Mouse (Mus musculus): ENCODE measurements around the gene Rapgef5. TPM values are rescaled to one million over a fixed set of nuclear protein-coding genes. Genes with fewer than 3 reads are reported as not detected.
A peak's percentile ranks its signal among the peaks of the same experiment; 100 is the strongest.

The Rapgef5 gene
- total RNA-seq, 2 experiments from 2014 or later, result 149 to 189 TPM

DNA sequence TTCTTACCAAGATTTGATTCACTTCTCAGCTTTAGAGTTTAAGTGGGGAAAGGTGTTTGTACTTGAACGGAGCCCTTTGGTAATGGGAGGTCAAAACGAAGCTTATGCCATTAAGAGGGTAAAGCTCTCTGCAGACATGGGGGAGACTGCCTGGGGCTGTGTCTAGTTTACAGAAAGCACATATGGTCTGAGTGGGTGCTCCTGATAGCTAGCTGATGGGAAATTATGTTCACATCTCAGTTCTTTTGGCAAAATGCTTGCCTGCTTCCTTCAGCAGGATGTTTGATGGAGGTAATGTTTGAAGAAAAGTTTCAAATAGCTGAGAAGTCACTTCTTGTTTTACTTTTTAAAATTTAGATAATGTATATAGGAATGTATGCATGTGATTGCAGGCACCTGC, 53.4 kb downstream of the Rapgef5 start:
- DNase-seq (ENCODE audit: extremely low spot score in 1 of 2, low spot score in 2 of 2), result no peak
- no peak for TF ChIP-seq CTCF (IDR thresholded peaks at IDR 0.05)
- Histone ChIP-seq H3K27ac (no peak overlapping the region; the same call in 1 of the 2 replicates), H3K4me3 (no peak overlapping the region)
- intact Hi-C loops (cut with DNase I), result loop anchor here (5.0 kb wide), 1 partner anchor 37 kb away; no protein-coding TSS in a partner anchor

DNA sequence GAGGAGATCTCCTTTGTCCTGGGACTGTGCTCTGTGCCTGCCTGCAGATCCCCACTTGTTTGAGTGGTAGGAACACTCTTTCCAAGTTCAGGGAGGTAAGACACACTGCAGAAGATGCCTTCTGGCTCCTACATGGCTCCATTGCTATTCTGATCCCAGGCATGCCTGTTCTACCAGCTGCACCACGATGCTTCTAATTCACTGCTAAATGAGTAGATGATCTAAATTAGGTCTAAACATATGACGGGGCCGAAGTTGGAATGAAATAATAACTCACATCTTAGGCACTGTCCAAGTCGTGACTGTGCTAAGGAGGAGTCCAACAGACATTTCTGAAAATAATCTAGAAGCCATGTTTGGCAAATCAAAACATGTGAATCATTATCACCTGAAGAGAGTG, 68.0 kb downstream of the Rapgef5 start:
- intact Hi-C loops (cut with DNase I), result loop anchor here (2.0 kb wide), 1 partner anchor 49 kb away; no protein-coding TSS in a partner anchor
- no peak for TF ChIP-seq CTCF (IDR thresholded peaks at IDR 0.05)
- no peak overlapping the region for H3K27ac ChIP-seq
- DNase-seq (ENCODE audit: extremely low spot score in 1 of 2, low spot score in 2 of 2), result peak in 1 of 2 experiments; percentile 16
- no peak overlapping the region for H3K4me3 ChIP-seq

DNA sequence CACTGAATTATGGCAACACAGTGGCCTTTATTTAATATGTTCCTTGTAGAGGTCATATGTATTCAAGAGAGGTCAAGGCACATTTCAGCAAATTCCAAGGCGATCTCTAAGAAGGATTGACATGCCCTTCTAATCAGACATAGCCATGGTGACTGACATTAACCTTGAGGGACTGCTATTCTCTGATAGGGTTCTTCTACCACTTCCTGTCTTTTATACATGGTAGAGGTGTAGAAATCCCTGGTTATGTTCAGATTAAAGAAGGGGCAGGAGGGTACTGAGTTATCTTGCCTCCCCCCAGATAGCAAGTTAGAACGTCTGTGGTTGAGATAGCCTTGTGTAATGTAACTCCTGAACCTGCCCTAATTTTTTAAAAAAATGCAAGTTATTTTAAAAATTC, 69.1 kb downstream of the Rapgef5 start:
- no peak for DNase-seq (ENCODE audit: extremely low spot score in 1 of 2, low spot score in 2 of 2)
- TF ChIP-seq CTCF (IDR thresholded peaks at IDR 0.05), result no peak
- intact Hi-C loops (cut with DNase I), result loop anchor here (2.0 kb wide), 1 partner anchor 51 kb away; no protein-coding TSS in a partner anchor
- Histone ChIP-seq H3K4me3 (no peak overlapping the region), H3K27ac (peak overlapping the region; percentile 33)

DNA sequence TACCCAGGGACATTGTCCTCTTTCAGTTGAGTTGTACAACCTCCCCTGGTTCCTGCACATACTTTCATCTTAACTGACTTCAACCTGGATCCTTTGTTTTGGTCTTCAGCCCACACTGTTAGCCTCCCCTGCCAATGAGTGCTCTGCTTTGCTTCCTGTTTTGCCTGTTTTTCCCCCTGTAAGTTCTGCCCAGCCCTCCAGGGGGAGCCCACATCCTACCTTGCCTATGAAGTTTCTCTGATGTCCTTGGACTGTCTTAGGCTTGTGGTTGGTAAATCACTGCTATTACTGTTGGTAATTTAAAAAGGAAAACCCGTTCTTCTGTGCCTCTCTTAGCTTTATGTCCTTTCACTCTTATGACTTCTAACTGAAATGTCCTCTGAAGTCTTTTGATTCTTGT, 69.8 kb downstream of the Rapgef5 start:
- intact Hi-C loops (cut with DNase I), result loop anchor here (1.0 kb wide), 1 partner anchor 179 kb away; no protein-coding TSS in a partner anchor
- peak; percentile 69 to 73 for DNase-seq (ENCODE audit: extremely low spot score in 1 of 2, low spot score in 2 of 2)
- TF ChIP-seq CTCF (IDR thresholded peaks at IDR 0.05), result peak; percentile 82
- Histone ChIP-seq H3K27ac (no peak overlapping the region; the same call in 1 of the 2 replicates), H3K4me3 (no peak overlapping the region)

DNA sequence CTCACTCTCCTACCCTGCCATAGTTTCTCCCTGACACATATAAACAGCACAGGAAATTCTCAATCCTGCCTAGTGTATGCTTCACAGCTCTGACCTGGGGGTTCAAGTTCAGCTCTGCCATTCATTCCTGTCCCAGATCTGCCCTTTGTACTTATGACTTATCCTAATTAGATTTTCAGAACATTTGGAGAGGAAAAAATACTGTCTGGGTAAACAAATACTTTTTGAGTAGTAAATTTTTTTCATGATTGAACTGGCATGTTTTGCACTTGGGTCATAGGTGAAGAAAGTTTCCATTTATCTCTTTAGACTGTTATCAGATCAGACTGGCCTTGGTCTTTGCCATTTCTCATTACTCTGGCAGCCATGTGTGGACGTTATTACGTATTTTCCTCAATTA, 72.9 kb downstream of the Rapgef5 start:
- DNase-seq (ENCODE audit: extremely low spot score in 1 of 2, low spot score in 2 of 2), result no peak
- intact Hi-C loops (cut with DNase I), result no loop called here

DNA sequence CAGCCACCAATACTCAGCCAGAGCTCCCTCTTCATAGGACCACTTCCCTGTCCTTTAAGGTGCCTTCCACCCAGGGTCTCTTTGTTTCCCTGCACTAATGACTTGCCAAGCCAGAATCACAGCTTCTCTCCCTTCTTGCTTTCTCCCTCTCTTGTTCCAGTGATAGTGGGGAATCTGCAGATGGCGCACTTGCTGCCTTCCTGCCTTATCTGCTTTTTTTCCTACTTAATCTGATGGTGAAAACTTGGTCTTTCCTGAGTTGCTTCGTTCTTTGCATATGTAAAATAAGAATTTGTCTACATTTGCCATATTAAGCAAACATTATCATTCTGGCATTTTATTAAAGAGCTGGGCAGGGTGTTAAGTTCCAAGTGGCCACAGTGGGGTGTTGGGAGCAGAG, 75.7 kb downstream of the Rapgef5 start:
- no peak for DNase-seq (ENCODE audit: extremely low spot score in 1 of 2, low spot score in 2 of 2)
- H3K4me3 ChIP-seq, result no peak overlapping the region
- peak; percentile 38 for TF ChIP-seq CTCF (IDR thresholded peaks at IDR 0.05)
- no peak overlapping the region for H3K27ac ChIP-seq
- intact Hi-C loops (cut with DNase I), result loop anchor here (5.0 kb wide), 1 partner anchor 165 kb away; no protein-coding TSS in a partner anchor

More for the DNA sequence above, 72.9 kb downstream of the Rapgef5 start:
- no peak overlapping the region for H3K27ac ChIP-seq
- no peak overlapping the region for H3K4me3 ChIP-seq
- no peak for TF ChIP-seq CTCF (IDR thresholded peaks at IDR 0.05)

DNA sequence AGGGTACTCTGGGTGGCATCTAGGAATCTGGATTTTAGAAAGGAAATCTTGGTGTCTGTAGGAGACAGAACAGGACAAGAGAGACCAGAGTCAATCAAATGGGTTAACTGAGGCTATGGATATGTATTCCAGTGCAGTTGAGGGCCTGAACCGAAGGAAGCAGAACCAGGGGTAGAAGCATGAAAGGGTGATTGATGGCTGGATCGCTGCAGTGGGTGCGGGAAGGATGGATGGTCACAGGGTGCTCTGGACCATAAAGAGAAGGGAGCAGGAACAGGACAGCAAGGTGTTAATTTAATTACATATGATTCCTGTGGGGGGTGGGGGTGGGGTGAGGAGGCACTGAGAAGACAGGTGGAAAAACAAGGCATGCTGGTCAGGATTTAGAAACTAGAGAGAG, 76.3 kb downstream of the Rapgef5 start:
- intact Hi-C loops (cut with DNase I), result loop anchor here (5.0 kb wide), 1 partner anchor 165 kb away; no protein-coding TSS in a partner anchor
- Histone ChIP-seq H3K27ac (no peak overlapping the region), H3K4me3 (no peak overlapping the region)
- TF ChIP-seq CTCF (IDR thresholded peaks at IDR 0.05), result no peak
- no peak for DNase-seq (ENCODE audit: extremely low spot score in 1 of 2, low spot score in 2 of 2)

DNA sequence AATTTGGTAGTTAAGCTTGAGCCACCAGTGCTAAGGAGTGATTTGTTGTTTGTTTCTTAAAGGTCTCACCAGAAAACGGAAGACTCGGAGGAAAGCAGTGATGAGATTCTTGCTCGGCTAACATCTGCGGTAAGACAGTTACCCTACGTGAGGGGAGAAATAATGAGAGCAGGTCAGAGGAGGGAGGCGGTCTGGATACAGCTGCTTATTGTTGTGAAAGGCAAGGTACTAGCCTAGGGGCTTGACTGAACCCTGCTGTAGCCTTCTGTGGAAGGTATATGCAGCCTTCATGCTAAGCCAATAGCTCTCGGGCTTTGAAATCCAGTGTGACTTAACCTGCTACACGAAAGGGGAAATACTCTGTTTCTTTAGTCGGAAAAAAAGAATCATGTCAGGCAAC, 78.9 kb downstream of the Rapgef5 start:
- intact Hi-C loops (cut with DNase I), result no loop called here
- H3K4me3 ChIP-seq, result no peak overlapping the region
- DNase-seq (ENCODE audit: extremely low spot score in 1 of 2, low spot score in 2 of 2), result no peak
- TF ChIP-seq CTCF (IDR thresholded peaks at IDR 0.05), result no peak
- no peak overlapping the region for H3K27ac ChIP-seq

DNA sequence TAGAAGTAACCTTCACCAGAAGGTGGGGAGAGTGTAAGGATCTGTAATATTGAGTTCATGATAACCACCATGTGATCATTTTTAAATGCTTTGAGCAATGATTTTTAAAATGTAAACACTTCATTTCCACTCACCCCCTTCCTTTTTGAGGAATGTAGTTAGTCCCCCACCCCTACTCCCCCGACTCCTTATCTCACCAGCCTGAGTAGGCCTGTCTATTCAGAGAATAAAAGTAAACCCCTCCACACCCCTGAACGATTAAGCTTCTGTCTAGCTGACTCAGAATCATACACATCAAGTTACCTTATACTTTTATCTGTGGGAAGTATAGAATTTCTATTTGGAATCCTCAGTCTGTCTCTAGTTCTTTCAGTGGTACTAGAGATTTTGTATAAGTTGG, 81.9 kb downstream of the Rapgef5 start:
- DNase-seq (ENCODE audit: extremely low spot score in 1 of 2, low spot score in 2 of 2), result no peak
- TF ChIP-seq CTCF (IDR thresholded peaks at IDR 0.05), result no peak
- H3K4me3 ChIP-seq, result no peak overlapping the region
- H3K27ac ChIP-seq, result no peak overlapping the region
- intact Hi-C loops (cut with DNase I), result no loop called here

DNA sequence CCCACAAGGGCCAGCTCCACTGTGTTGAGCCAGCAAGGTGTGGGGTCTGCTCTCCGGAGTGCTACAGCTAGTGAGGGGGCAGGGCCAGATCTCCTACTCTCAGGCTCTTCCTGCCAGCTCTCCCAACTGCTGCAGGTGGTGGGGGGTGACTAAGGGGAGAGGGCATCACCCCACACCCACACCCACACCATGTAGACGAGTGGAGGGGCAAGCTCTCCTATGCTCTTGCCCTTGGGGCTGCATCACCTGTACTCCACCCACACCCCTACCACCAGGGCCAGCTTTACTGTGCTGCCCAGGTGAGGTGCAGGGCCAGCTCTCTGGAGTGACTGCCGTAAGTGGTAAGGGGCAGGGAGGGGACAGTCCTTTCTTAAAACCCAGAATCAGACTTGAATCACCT, 89.7 kb downstream of the Rapgef5 start:
- no peak for TF ChIP-seq CTCF (IDR thresholded peaks at IDR 0.05)
- intact Hi-C loops (cut with DNase I), result no loop called here
- DNase-seq (ENCODE audit: extremely low spot score in 1 of 2, low spot score in 2 of 2), result no peak
- H3K4me3 ChIP-seq, result no peak overlapping the region
- no peak overlapping the region for H3K27ac ChIP-seq

DNA sequence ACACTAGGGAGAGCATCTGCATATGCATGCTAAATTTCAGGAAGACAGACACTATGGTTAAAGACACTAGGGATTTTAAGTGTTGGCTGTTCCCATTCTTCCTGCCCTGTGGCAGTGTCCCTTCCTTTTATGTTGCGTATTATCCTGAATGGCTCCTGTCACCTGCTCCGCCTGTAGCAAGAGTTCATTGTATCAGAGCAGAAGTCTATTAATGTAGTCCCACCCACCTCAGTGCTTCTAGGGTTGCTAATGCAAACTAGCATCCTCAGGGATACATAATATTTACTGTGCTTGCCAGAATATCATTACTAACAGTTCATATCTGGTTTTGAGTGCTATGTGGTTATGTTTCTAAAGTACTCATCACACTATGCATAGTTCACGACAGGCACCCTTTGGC, 96.4 kb downstream of the Rapgef5 start:
- Histone ChIP-seq H3K27ac (no peak overlapping the region), H3K4me3 (no peak overlapping the region)
- no peak for TF ChIP-seq CTCF (IDR thresholded peaks at IDR 0.05)
- no peak for DNase-seq (ENCODE audit: extremely low spot score in 1 of 2, low spot score in 2 of 2)
- intact Hi-C loops (cut with DNase I), result no loop called here

DNA sequence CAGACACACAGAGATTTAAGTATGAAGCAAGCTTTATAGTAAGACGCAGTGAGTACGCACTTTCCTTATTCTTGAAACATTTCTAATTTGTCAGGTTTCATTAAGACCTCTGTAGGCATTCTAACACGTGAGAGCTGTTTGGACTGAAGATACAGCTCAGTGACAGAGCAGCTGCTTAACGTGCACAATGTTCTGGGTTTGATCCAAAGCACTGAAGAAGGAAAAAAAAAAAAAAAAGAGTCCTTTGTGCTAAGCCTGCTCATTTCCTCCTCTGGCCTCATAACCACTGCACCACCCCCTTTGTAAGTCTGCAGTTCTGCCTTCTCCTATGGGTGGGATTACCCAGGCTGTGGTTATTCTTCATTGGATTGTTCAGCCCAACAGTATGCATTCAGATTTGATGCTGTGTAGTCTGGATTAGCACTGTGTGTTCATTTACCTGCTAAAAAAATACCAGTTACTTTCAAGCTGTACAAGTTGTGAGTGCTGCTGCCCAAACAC, 103.3 kb downstream of the Rapgef5 start:
- H3K4me3 ChIP-seq, result no peak overlapping the region
- DNase-seq (ENCODE audit: extremely low spot score in 1 of 2, low spot score in 2 of 2), result no peak
- intact Hi-C loops (cut with DNase I), result no loop called here
- TF ChIP-seq CTCF (IDR thresholded peaks at IDR 0.05), result no peak
- no peak overlapping the region for H3K27ac ChIP-seq

DNA sequence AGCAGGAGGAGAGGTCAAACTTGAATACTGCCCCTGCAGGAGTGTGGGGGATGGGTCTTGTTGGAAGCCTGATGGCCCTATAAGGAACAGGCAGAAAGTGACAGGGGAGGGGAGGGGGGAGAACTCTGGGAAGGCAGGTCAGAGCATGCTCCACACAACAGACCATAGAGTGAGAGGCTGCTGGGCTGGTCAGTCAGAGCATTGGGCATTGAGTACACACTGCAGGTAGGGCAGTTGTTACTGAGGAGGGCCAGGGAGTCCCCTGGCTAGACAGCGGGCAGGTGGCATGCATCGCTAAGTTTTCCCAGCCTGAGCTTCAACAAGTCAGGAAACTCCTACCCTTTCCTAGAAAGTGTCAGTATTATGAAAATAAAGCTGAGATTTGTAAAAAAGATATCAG, 106.7 kb downstream of the Rapgef5 start:
- H3K4me3 ChIP-seq, result no peak overlapping the region
- intact Hi-C loops (cut with DNase I), result no loop called here
- no peak for DNase-seq (ENCODE audit: extremely low spot score in 1 of 2, low spot score in 2 of 2)
- no peak for TF ChIP-seq CTCF (IDR thresholded peaks at IDR 0.05)
- H3K27ac ChIP-seq, result no peak overlapping the region
